29 mouse cellular contexts compared by ENCODE assay signal in genomic region chr3:100804975-100805374, GRCm38 (mm10). TPM values are rescaled to one million over a fixed set of nuclear protein-coding genes. Genes with fewer than 3 reads are reported as not detected.
DNase-seq lines count a peak whose midpoint lies in the region; ATAC-seq lines count a peak whose summit lies in the region.
"Had no signal": no experiment of that assay in that cellular context is flagged by ENCODE, and none has a peak within 500 bp of the region (broad histone marks: within the 10 kb centered on the region; RNA-seq: fewer than 3 reads in every experiment).

No protein-coding gene starts in this region.

- H3K9me3 ChIP-seq in heart, embryonic 16.5 days (replicated peaks; ENCODE audit: control insufficient read depth, low read length): no peaks in the 10 kb centered on the region
- no peaks in the 10 kb centered on the region for H3K9me3 ChIP-seq in kidney, embryonic 16.5 days (ENCODE audit: low read length)
- H3K9me3 ChIP-seq in neural tube, embryonic 15.5 days (replicated peaks): no peaks in the 10 kb centered on the region
- H3K9me3 ChIP-seq: embryonic facial prominence, embryonic 12.5 days; forebrain, embryonic 12.5 days; hindbrain, embryonic 12.5 days; midbrain, embryonic 12.5 days; neural tube, embryonic 12.5 days had no signal

- no peak overlapping the region for H3K4me3 ChIP-seq in heart, embryonic 16.5 days (ENCODE audit: low read length)
- H3K4me3 ChIP-seq in kidney, embryonic 16.5 days (ENCODE audit: low read length): peak overlapping the region; percentile 5; the same call in 1 of the 2 replicates
- no peak overlapping the region for H3K4me3 ChIP-seq in neural tube, embryonic 15.5 days (replicated peaks)
- H3K4me3 ChIP-seq: embryonic facial prominence, embryonic 12.5 days; erythroblast, embryonic 14.5 days; forebrain, embryonic 12.5 days; hindbrain, embryonic 12.5 days; left cerebral cortex, adult 2 months; midbrain, embryonic 12.5 days; neural tube, embryonic 12.5 days had no signal

- H3K36me3 ChIP-seq in heart, embryonic 16.5 days (ENCODE audit: control insufficient read depth, insufficient read depth): no peaks in the 10 kb centered on the region
- H3K36me3 ChIP-seq in kidney, embryonic 16.5 days (ENCODE audit: insufficient read depth, low read length): no peaks in the 10 kb centered on the region
- no peaks in the 10 kb centered on the region for H3K36me3 ChIP-seq in neural tube, embryonic 15.5 days
- H3K36me3 ChIP-seq: embryonic facial prominence, embryonic 12.5 days; forebrain, embryonic 12.5 days; hindbrain, embryonic 12.5 days; midbrain, embryonic 12.5 days; neural tube, embryonic 12.5 days had no signal

- no peaks in the 10 kb centered on the region for H3K27me3 ChIP-seq in heart, embryonic 16.5 days (ENCODE audit: control insufficient read depth, insufficient read depth, low read length)
- no peaks in the 10 kb centered on the region for H3K27me3 ChIP-seq in kidney, embryonic 16.5 days (ENCODE audit: insufficient read depth, low read length)
- H3K27me3 ChIP-seq in neural tube, embryonic 15.5 days (replicated peaks): no peaks in the 10 kb centered on the region
- H3K27me3 ChIP-seq: embryonic facial prominence, embryonic 12.5 days; forebrain, embryonic 12.5 days; hindbrain, embryonic 12.5 days; midbrain, embryonic 12.5 days; neural tube, embryonic 12.5 days had no signal

- H3K4me1 ChIP-seq in heart, embryonic 16.5 days (ENCODE audit: control insufficient read depth, insufficient read depth, low read length): peaks cover 11% of the 10 kb centered on the region; the same call in 1 of the 2 replicates
- H3K4me1 ChIP-seq in kidney, embryonic 16.5 days (ENCODE audit: insufficient read depth, low read length): peaks cover under 1% of the 10 kb centered on the region; the same call in 1 of the 2 replicates
- H3K4me1 ChIP-seq in neural tube, embryonic 15.5 days: no peaks in the 10 kb centered on the region
- H3K4me1 ChIP-seq: embryonic facial prominence, embryonic 12.5 days; forebrain, embryonic 12.5 days; hindbrain, embryonic 12.5 days; midbrain, embryonic 12.5 days; neural tube, embryonic 12.5 days had no signal

- H3K27ac ChIP-seq in heart, embryonic 16.5 days (ENCODE audit: low read length): no peak overlapping the region
- H3K27ac ChIP-seq in kidney, embryonic 16.5 days (ENCODE audit: low read length): no peak overlapping the region
- no peak overlapping the region for H3K27ac ChIP-seq in neural tube, embryonic 15.5 days (replicated peaks)
- H3K27ac ChIP-seq: embryonic facial prominence, embryonic 12.5 days; forebrain, embryonic 12.5 days; hindbrain, embryonic 12.5 days; left cerebral cortex, adult 2 months; liver, embryonic 14.5 days; midbrain, embryonic 12.5 days; neural tube, embryonic 12.5 days had no signal

- no peak for DNase-seq in heart, adult 8-10 months (ENCODE audit: low spot score)
- DNase-seq in kidney, adult 8-10 months: no peak
- no peak for DNase-seq in neural tube, embryonic 10.5 days (ENCODE audit: extremely low spot score, low spot score)
- DNase-seq in cerebellum, adult 9-10 months: no peak
- DNase-seq: adrenal gland, adult 2 months; cerebellum, adult 11-12 months; cerebellum, postnatal 14 days; gastrocnemius, postnatal 25 days; kidney, postnatal 10 days; lung, postnatal 10 days; retina, postnatal 1 day; thymus, postnatal 25 days had no signal

- no peak overlapping the region for H3K9ac ChIP-seq in heart, embryonic 16.5 days (ENCODE audit: low read length)
- no peak overlapping the region for H3K9ac ChIP-seq in kidney, embryonic 16.5 days (replicated peaks; ENCODE audit: low read length)
- no peak overlapping the region for H3K9ac ChIP-seq in neural tube, embryonic 15.5 days (replicated peaks)
- H3K9ac ChIP-seq: embryonic facial prominence, embryonic 12.5 days; forebrain, embryonic 12.5 days; hindbrain, embryonic 12.5 days; liver, embryonic 14.5 days; midbrain, embryonic 12.5 days; neural tube, embryonic 12.5 days had no signal

- ATAC-seq in heart, embryonic 16.5 days (replicated peaks; ENCODE audit: extremely low read depth, insufficient read depth, low FRiP score): no peak
- ATAC-seq in kidney, embryonic 16.5 days (ENCODE audit: low FRiP score, low TSS enrichment): no peak
- ATAC-seq in neural tube, embryonic 15.5 days (ENCODE audit: low FRiP score): no peak
- ATAC-seq: intestine, embryonic 16.5 days had no signal

- 68% methylated on average over 1 of the region's 1 CpGs for WGBS in heart, embryonic 16.5 days
- 58% methylated on average over 1 of the region's 1 CpGs for WGBS in kidney, embryonic 16.5 days
- 65% methylated on average over 1 of the region's 1 CpGs for WGBS in neural tube, embryonic 15.5 days

- H3K4me2 ChIP-seq in heart, embryonic 16.5 days (ENCODE audit: low read depth, low read length): peak overlapping the region; percentile 11
- H3K4me2 ChIP-seq in kidney, embryonic 16.5 days (replicated peaks; ENCODE audit: low read depth, low read length): peak overlapping the region; percentile 29; the same call in 1 of the 2 replicates
- 0 out of 2 replicates have a peak overlapping the region, but pooled peaks have one; percentile 6 for H3K4me2 ChIP-seq in neural tube, embryonic 15.5 days
- H3K4me2 ChIP-seq: embryonic facial prominence, embryonic 12.5 days; forebrain, embryonic 12.5 days; hindbrain, embryonic 12.5 days; midbrain, embryonic 12.5 days; neural tube, embryonic 12.5 days had no signal

RNA-seq across cellular contexts. Expression of gene Vtcn1, which starts 20.3 kb away (rescaled TPM):
- polyA plus RNA-seq in heart, embryonic 16.5 days (2015; fragmentation: Nextera tagmentation; extraction: Ambion mirVana): 0.34 and 0.50 TPM in 2 replicates
- total RNA-seq in heart, adult 8-10 months (2022): under 1 TPM; 0.22 to 0.75 (median 0.38) TPM
- 0.47 and 0.57 TPM in 2 replicates for polyA plus RNA-seq in kidney, embryonic 16.5 days (2015; fragmentation: Nextera tagmentation; extraction: Ambion mirVana)
- polyA plus RNA-seq in neural tube, embryonic 15.5 days (2015; fragmentation: Nextera tagmentation; extraction: Ambion mirVana): 0.11 TPM in 1 of 2 replicates, not detected in the other
- total RNA-seq: layer of hippocampus, postnatal 10 days; megakaryocyte progenitor cell, adult 5-6 weeks; MEL; monocyte, adult 5-6 weeks had no signal
- polyA plus RNA-seq: adrenal gland, adult 2 months; embryonic facial prominence, embryonic 12.5 days; erythroblast, embryonic 14.5 days; forebrain, embryonic 12.5 days; liver, embryonic 14.5 days; neural tube, embryonic 12.5 days; spleen, adult 2 months had no signal
